Mouse (Mus musculus): ENCODE measurements around the gene Agl. TPM values are rescaled to one million over a fixed set of nuclear protein-coding genes. Genes with fewer than 3 reads are reported as not detected.

The Agl gene
- polyA plus RNA-seq, 1 experiment from 2014 or later, result 15.6 TPM

GRCm38 (mm10) chr3:116710941-116711340, 97.0 kb downstream of the Agl start:
- Histone ChIP-seq H3K4me1 (ENCODE audit: control insufficient read depth, insufficient read depth, low read length) (no peaks in the 10 kb centered on the region), H3K9ac (replicated peaks; ENCODE audit: low read length) (no peak overlapping the region), H3K36me3 (replicated peaks; ENCODE audit: control insufficient read depth, insufficient read depth, low read depth, low read length) (no peaks in the 10 kb centered on the region), H3K4me3 (ENCODE audit: low read depth, low read length) (peak overlapping the region; percentile 88), H3K4me2 (ENCODE audit: low read depth, low read length) (peak overlapping the region; percentile 82), H3K27ac (replicated peaks; ENCODE audit: low read depth, low read length) (no peak overlapping the region), H3K9me3 (replicated peaks; ENCODE audit: control insufficient read depth, low read length) (no peaks in the 10 kb centered on the region), H3K27me3 (ENCODE audit: control insufficient read depth, insufficient read depth, low read length) (no peaks in the 10 kb centered on the region)
- no peak for ATAC-seq (replicated peaks; ENCODE audit: insufficient number of reproducible peaks, low FRiP score, low TSS enrichment, low read depth)
- DNase-seq (ENCODE audit: low spot score), result no peak
- 55% methylated on average over 9 of the region's 9 CpGs for WGBS

- no peak overlapping the region for H3K4me2 ChIP-seq (ENCODE audit: low read depth, low read length)
- 81% methylated on average over 1 of the region's 1 CpGs for WGBS
- H3K4me1 ChIP-seq (ENCODE audit: control insufficient read depth, insufficient read depth, low read length), result no peaks in the 10 kb centered on the region
- H3K9me3 ChIP-seq (replicated peaks; ENCODE audit: control insufficient read depth, low read length), result no peaks in the 10 kb centered on the region
- H3K27me3 ChIP-seq (ENCODE audit: control insufficient read depth, insufficient read depth, low read length), result no peaks in the 10 kb centered on the region
- H3K36me3 ChIP-seq (replicated peaks; ENCODE audit: control insufficient read depth, insufficient read depth, low read depth, low read length), result no peaks in the 10 kb centered on the region
- no peak overlapping the region for H3K9ac ChIP-seq (replicated peaks; ENCODE audit: low read length)
- no peak for ATAC-seq (replicated peaks; ENCODE audit: insufficient number of reproducible peaks, low FRiP score, low TSS enrichment, low read depth)
- no peak overlapping the region for H3K27ac ChIP-seq (replicated peaks; ENCODE audit: low read depth, low read length)
- H3K4me3 ChIP-seq (ENCODE audit: low read depth, low read length), result no peak overlapping the region
- no peak for DNase-seq (ENCODE audit: low spot score)
Observed at GRCm38 (mm10) chr3:116705637-116706204, 102.2 kb downstream of the Agl start.

GRCm38 (mm10) chr3:116703835-116704234, 104.1 kb downstream of the Agl start:
- no peaks in the 10 kb centered on the region for H3K27me3 ChIP-seq (ENCODE audit: control insufficient read depth, insufficient read depth, low read length)
- DNase-seq (ENCODE audit: low spot score), result no peak
- no peaks in the 10 kb centered on the region for H3K4me1 ChIP-seq (ENCODE audit: control insufficient read depth, insufficient read depth, low read length)
- no peak overlapping the region for H3K4me2 ChIP-seq (ENCODE audit: low read depth, low read length)
- ATAC-seq (replicated peaks; ENCODE audit: insufficient number of reproducible peaks, low FRiP score, low TSS enrichment, low read depth), result no peak
- H3K9ac ChIP-seq (replicated peaks; ENCODE audit: low read length), result no peak overlapping the region
- H3K36me3 ChIP-seq (replicated peaks; ENCODE audit: control insufficient read depth, insufficient read depth, low read depth, low read length), result no peaks in the 10 kb centered on the region
- no peaks in the 10 kb centered on the region for H3K9me3 ChIP-seq (replicated peaks; ENCODE audit: control insufficient read depth, low read length)
- no peak overlapping the region for H3K4me3 ChIP-seq (ENCODE audit: low read depth, low read length)
- WGBS, result 89% methylated on average over 5 of the region's 5 CpGs
- no peak overlapping the region for H3K27ac ChIP-seq (replicated peaks; ENCODE audit: low read depth, low read length)

GRCm38 (mm10) chr3:116702647-116703272, 105.2 kb downstream of the Agl start:
- H3K9ac ChIP-seq (replicated peaks; ENCODE audit: low read length), result no peak overlapping the region
- no peak overlapping the region for H3K4me2 ChIP-seq (ENCODE audit: low read depth, low read length)
- WGBS, result 93% methylated on average over 1 of the region's 1 CpGs
- H3K9me3 ChIP-seq (replicated peaks; ENCODE audit: control insufficient read depth, low read length), result no peaks in the 10 kb centered on the region
- no peaks in the 10 kb centered on the region for H3K36me3 ChIP-seq (replicated peaks; ENCODE audit: control insufficient read depth, insufficient read depth, low read depth, low read length)
- no peaks in the 10 kb centered on the region for H3K4me1 ChIP-seq (ENCODE audit: control insufficient read depth, insufficient read depth, low read length)
- DNase-seq (ENCODE audit: low spot score) (no peak), ATAC-seq (replicated peaks; ENCODE audit: insufficient number of reproducible peaks, low FRiP score, low TSS enrichment, low read depth) (no peak)
- H3K4me3 ChIP-seq (ENCODE audit: low read depth, low read length), result no peak overlapping the region
- H3K27me3 ChIP-seq (ENCODE audit: control insufficient read depth, insufficient read depth, low read length), result no peaks in the 10 kb centered on the region
- no peak overlapping the region for H3K27ac ChIP-seq (replicated peaks; ENCODE audit: low read depth, low read length)

- no peak overlapping the region for H3K4me2 ChIP-seq (ENCODE audit: low read depth, low read length)
- no peaks in the 10 kb centered on the region for H3K27me3 ChIP-seq (ENCODE audit: control insufficient read depth, insufficient read depth, low read length)
- H3K27ac ChIP-seq (replicated peaks; ENCODE audit: low read depth, low read length), result no peak overlapping the region
- ATAC-seq (replicated peaks; ENCODE audit: insufficient number of reproducible peaks, low FRiP score, low TSS enrichment, low read depth), result no peak
- DNase-seq (ENCODE audit: low spot score), result no peak
- no peaks in the 10 kb centered on the region for H3K4me1 ChIP-seq (ENCODE audit: control insufficient read depth, insufficient read depth, low read length)
- H3K36me3 ChIP-seq (replicated peaks; ENCODE audit: control insufficient read depth, insufficient read depth, low read depth, low read length), result no peaks in the 10 kb centered on the region
- H3K9ac ChIP-seq (replicated peaks; ENCODE audit: low read length), result no peak overlapping the region
- WGBS, result 93% methylated on average over 4 of the region's 4 CpGs
- H3K4me3 ChIP-seq (ENCODE audit: low read depth, low read length), result no peak overlapping the region
- no peaks in the 10 kb centered on the region for H3K9me3 ChIP-seq (replicated peaks; ENCODE audit: control insufficient read depth, low read length)
Observed at GRCm38 (mm10) chr3:116701601-116702000, 106.4 kb downstream of the Agl start.

- H3K36me3 ChIP-seq (replicated peaks; ENCODE audit: control insufficient read depth, insufficient read depth, low read depth, low read length), result no peaks in the 10 kb centered on the region
- no peak overlapping the region for H3K27ac ChIP-seq (replicated peaks; ENCODE audit: low read depth, low read length)
- DNase-seq (ENCODE audit: low spot score) (no peak), ATAC-seq (replicated peaks; ENCODE audit: insufficient number of reproducible peaks, low FRiP score, low TSS enrichment, low read depth) (no peak)
- WGBS, result 90% methylated on average over 2 of the region's 2 CpGs
- no peaks in the 10 kb centered on the region for H3K9me3 ChIP-seq (replicated peaks; ENCODE audit: control insufficient read depth, low read length)
- no peaks in the 10 kb centered on the region for H3K4me1 ChIP-seq (ENCODE audit: control insufficient read depth, insufficient read depth, low read length)
- no peak overlapping the region for H3K4me3 ChIP-seq (ENCODE audit: low read depth, low read length)
- H3K4me2 ChIP-seq (ENCODE audit: low read depth, low read length), result no peak overlapping the region
- H3K27me3 ChIP-seq (ENCODE audit: control insufficient read depth, insufficient read depth, low read length), result no peaks in the 10 kb centered on the region
- H3K9ac ChIP-seq (replicated peaks; ENCODE audit: low read length), result no peak overlapping the region
Observed at GRCm38 (mm10) chr3:116698786-116699185, 109.2 kb downstream of the Agl start.

GRCm38 (mm10) chr3:116695666-116695985, 112.3 kb downstream of the Agl start:
- no peaks in the 10 kb centered on the region for H3K27me3 ChIP-seq (ENCODE audit: control insufficient read depth, insufficient read depth, low read length)
- WGBS, result 94% methylated on average over 2 of the region's 2 CpGs
- no peak for DNase-seq (ENCODE audit: low spot score)
- no peak overlapping the region for H3K27ac ChIP-seq (replicated peaks; ENCODE audit: low read depth, low read length)
- no peaks in the 10 kb centered on the region for H3K36me3 ChIP-seq (replicated peaks; ENCODE audit: control insufficient read depth, insufficient read depth, low read depth, low read length)
- H3K9me3 ChIP-seq (replicated peaks; ENCODE audit: control insufficient read depth, low read length), result no peaks in the 10 kb centered on the region
- no peak overlapping the region for H3K4me3 ChIP-seq (ENCODE audit: low read depth, low read length)
- H3K4me1 ChIP-seq (ENCODE audit: control insufficient read depth, insufficient read depth, low read length), result no peaks in the 10 kb centered on the region
- H3K9ac ChIP-seq (replicated peaks; ENCODE audit: low read length), result no peak overlapping the region
- no peak overlapping the region for H3K4me2 ChIP-seq (ENCODE audit: low read depth, low read length)
- ATAC-seq (replicated peaks; ENCODE audit: insufficient number of reproducible peaks, low FRiP score, low TSS enrichment, low read depth), result no peak

GRCm38 (mm10) chr3:116694955-116695665, 112.9 kb downstream of the Agl start:
- Histone ChIP-seq H3K4me3 (ENCODE audit: low read depth, low read length) (no peak overlapping the region), H3K9ac (replicated peaks; ENCODE audit: low read length) (no peak overlapping the region)
- WGBS, result 91% methylated on average over 8 of the region's 8 CpGs

More at GRCm38 (mm10) chr3:116694955-116695665, 112.9 kb downstream of the Agl start:
- no peaks in the 10 kb centered on the region for H3K9me3 ChIP-seq (replicated peaks; ENCODE audit: control insufficient read depth, low read length)
- no peaks in the 10 kb centered on the region for H3K27me3 ChIP-seq (ENCODE audit: control insufficient read depth, insufficient read depth, low read length)
- no peak overlapping the region for H3K27ac ChIP-seq (replicated peaks; ENCODE audit: low read depth, low read length)
- no peaks in the 10 kb centered on the region for H3K4me1 ChIP-seq (ENCODE audit: control insufficient read depth, insufficient read depth, low read length)
- no peak for ATAC-seq (replicated peaks; ENCODE audit: insufficient number of reproducible peaks, low FRiP score, low TSS enrichment, low read depth)
- H3K36me3 ChIP-seq (replicated peaks; ENCODE audit: control insufficient read depth, insufficient read depth, low read depth, low read length), result no peaks in the 10 kb centered on the region
- H3K4me2 ChIP-seq (ENCODE audit: low read depth, low read length), result no peak overlapping the region
- DNase-seq (ENCODE audit: low spot score), result no peak

Measured in embryonic facial prominence, embryonic 11.5 days (tissue).